Mouse (Mus musculus) MN1 (cell line): ENCODE results near the gene Zfp609.
"Not testable (repeated sequence)": the region's sequence is repeated elsewhere in the genome, so short reads cannot be mapped to it uniquely, and the experiment has no call there.

Experiments used
- DNase-seq: peaks from one replicate; pipeline ENCODE4 v3.0.0-alpha.2; 2016; ENCODE audit warnings: low spot score

The Zfp609 gene

DNA sequence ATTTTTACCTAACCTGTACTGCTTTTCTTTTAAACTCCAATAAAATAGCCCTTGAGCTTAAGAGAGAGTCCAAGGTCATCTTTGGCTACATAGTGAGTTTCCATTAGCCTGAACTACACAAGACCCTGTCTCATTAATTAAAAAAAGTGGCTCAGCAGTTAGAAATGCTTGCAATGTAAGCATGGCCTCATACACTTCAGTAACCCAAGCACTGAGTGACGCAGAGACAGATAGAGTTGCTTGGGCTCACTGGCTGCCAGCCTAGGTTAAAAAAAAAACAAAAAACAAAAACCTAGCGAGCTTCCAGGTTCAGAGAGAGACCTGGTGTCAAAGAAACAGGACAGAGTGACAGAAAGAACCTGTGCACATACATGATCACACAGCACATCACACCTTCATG, 14.5 kb downstream of the Zfp609 start:
- DNase-seq, result no peak

DNA sequence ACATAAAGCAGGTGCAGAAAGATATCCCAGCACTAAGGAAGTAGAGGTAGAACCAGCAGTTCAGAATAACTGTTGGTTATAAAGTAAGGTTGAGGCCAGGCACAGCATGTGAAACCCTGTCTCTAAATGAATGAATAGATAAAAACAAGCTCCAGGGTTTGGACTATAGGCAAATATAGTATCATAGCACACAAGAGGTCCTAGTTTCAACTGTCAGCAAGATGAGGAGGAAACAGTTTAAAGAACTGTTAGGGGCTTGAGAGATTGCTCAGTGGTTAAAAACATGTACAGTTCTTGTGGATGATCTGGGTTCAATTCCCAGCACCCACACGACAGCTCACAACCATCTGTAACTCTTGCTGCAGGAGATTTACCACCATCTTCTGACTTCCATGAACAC, 15.6 kb downstream of the Zfp609 start:
- DNase-seq, result no peak

DNA sequence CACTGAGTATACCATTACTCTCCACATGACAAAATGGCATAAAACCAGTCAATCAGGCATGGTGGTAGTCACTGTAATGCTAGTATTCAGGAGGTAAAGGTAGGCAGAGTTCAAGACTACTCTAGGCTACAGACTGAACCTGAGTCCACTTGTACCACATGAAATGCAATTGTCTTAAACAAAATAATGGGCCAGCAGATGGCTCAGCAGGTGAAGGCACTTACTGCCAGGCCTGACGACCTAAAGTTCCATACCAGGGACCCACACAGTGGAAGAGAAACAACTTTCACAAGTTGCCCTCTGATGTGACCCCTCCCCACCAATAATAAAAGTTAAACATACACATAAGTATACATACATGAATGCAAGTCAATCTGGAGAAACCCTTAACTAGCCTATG, 19.5 kb downstream of the Zfp609 start:
- no peak for DNase-seq

DNA sequence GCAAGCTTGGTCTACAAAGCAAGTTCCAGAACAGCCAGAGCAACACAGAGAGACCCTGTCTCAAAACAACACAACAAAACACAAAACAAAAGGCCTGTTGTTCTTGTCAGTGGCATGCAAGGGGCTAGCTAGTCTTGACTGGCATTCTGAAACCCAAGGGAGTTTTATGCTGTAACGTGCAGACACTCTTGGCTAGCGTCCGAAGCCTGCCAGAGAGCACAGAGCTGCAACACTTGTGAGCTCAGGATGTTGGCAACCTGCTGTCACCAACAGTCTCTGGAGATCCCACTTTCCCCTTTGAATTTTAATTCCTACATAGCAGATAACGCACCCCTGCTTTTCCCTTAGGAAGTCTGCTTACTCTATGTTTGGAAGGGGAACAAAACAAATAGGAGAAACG, 20.1 kb downstream of the Zfp609 start:
- peak; percentile 49 for DNase-seq

DNA sequence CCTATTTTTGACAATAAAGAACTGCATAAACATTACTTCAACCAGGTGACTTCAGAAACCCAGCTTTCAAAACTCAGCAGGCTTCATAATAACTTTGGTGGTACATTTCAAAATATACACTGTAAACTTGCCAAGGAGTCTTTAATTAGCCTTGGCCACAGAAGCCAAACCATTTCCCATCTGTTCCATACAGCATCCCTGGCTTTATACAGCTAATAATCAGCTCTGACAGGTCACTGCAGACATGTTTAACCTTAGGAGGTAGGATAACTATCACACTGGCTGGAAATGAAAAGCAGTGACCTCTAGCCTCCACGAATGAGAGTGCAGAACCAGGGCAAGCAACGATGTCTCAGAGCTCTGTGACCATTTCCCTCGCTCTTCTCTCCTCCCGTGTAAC, 27.6 kb downstream of the Zfp609 start:
- DNase-seq, result no peak

DNA sequence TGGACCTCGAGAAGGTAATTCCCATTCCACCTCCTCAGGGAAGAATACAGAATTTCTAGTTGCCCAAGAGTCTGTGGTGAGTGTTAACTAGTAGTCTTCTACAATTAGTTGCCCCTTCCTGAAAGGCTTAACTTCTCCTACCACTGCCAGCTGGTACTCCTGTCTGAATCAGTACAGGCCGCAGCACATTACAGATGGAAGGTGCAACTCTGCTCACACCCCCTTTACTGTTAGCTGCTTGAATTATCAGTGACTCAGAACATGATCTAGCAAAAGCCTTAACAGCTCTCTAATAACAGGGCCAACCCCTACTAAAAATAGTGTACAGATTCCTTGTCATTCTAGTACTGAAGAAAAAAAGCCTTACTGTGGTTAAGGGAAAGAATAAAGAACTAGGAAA, 31.7 kb downstream of the Zfp609 start:
- DNase-seq, result no peak

DNA sequence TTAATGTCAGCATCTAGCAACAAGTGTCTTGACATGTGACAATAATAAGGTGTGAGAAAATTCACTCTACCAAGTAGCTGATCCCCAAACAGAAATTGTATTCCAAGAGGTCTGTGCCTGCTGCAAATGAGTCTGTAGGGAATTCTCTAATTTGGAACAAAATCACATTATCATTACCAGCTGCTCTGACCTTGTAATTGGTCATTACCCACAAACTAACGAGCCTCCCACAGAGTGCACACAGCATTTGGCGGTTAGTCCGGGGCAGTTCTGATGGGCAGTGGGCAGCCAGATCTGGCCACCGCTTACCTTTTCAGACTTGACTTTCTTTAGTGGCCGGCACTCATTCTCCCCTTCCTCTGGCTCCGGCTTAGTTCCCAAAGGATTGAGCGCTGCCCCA, 33.1 kb downstream of the Zfp609 start:
- DNase-seq, result peak; percentile 46

DNA sequence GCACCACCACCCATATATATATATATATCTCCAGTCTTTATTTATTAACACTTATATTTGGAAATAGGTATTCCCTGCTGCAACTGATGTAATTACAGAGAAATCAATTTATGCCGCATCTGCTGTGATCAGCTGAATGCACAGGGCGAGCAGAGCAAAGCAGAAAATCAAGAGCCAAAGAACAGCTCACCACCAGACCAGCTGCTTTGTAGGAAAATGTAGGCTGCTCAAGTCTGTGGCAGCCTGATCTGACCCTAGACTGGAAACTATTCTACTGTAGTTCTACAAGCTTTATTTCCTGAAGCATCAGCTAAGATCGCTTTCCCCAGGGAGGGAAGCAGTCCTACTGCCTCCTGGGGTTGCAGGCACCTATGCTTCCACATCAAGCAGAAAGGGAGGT, 33.9 kb downstream of the Zfp609 start:
- peak; percentile 25 for DNase-seq

DNA sequence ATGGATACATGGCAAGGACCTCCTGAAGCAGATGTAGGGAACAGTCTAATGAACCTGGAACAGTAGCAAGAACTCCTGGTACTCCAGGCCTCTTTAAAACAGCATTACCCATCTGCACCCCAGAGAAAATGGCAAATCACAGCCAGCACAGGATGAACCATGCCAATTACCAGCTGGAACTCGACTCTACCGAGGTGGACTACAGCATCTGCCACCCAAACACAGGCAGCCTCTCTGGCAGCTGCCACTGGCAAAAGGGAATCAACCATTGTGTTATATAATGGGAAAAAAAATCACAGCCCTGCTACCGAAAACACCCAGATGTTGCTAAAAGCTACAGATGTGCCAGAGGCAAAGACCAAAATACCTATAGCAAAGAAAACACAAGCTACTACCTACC, 34.3 kb downstream of the Zfp609 start:
- peak; percentile 14 for DNase-seq

DNA sequence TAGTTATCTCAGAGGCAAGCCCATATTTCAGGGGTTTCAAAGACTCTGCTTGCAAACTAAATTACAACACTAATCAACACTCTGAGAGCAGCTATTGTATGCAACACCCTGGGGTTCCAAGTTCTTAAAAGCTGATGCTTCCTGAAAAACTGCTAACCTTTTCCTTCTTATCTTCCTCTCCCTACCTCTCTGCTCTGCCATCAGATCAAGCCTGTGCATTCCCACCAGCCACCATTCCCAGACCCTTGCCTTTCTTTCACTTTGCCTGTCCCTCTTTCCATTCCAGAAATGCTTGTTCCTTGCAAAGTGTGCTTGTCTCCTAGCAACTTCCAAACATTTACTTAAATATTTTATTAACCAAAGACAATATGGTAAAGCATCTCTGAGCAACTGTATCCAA, 35.5 kb downstream of the Zfp609 start:
- DNase-seq, result no peak

DNA sequence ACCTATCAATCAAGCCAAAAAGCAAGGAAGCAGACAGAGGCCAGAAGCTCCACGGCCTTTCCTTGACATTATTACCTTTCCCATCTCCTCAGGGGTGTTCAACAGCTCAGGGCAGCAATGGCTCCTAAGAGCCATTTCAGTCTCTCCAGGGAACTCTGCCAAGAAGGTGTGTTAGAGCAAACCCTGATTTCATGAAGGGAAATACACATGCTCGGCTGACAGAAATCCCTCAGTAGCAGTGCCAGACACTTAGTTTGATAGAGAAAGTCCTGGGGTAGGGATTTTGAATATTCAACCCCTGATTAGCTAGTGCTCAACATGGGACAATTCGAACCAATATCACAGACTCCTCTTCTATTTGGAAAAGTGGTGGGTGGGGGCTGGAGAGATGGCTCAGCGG, 36.3 kb downstream of the Zfp609 start:
- DNase-seq, result no peak

DNA sequence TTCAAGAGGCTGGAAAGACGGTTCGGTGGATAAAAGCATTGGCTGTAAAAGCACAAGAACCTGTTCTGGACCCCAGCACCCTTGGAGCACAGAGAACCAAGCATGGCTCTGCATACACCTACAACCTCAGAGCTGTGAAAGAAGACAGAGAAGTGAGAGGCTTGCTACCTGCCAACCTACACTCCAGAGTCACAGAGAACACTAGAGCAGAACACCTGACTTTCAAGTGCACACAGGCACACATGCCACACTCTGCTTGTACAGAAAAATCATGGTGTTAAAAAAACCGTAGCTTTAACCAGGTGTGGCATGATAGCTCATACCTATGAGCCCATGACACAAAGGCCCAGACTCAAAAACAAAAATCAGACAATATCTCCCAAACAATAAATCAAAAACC, 37.6 kb downstream of the Zfp609 start:
- no peak for DNase-seq

DNA sequence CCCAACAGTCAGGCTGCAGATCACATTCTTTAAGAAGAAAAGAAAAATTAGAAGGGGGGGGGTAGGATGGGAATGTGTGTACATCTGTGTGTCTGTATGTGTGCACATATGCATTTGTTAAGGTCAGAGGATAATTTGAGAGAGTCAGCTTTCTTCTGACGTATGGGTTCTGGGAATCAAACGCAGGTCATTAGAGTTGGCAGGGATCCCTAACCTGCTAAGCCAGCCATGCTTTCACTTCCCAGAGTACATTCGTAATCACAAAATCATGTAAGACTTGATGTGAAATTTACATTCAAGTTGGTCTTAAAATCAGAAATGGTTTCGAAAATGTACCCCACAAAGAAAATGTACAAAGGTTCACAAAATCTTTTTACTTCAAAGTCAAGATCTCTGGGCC, 38.8 kb downstream of the Zfp609 start:
- DNase-seq, result no peak

DNA sequence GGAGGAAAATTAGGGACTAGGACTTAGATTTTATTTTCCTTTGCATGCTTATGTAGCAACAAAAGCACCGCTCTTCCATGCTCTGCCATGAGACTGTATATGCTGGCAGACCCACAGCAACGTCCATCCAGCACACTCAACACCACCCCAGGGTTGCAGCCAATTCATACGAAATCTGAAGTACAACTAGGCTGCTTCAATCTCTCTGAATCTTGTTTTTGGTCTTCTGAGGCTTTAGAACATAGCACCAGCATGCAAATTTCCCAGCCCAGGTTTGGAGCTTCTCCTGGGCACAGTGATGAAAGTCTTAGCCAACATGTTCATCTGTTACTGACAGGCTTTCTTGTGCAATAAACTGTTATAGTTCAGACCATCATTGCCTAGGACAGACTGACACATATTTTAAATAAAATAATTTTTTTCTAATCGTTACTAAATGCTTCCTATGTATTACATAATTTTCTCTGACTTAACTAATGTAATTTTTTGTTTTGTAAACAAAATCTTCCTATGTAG, 39.5 kb downstream of the Zfp609 start:
- no peak for DNase-seq

DNA sequence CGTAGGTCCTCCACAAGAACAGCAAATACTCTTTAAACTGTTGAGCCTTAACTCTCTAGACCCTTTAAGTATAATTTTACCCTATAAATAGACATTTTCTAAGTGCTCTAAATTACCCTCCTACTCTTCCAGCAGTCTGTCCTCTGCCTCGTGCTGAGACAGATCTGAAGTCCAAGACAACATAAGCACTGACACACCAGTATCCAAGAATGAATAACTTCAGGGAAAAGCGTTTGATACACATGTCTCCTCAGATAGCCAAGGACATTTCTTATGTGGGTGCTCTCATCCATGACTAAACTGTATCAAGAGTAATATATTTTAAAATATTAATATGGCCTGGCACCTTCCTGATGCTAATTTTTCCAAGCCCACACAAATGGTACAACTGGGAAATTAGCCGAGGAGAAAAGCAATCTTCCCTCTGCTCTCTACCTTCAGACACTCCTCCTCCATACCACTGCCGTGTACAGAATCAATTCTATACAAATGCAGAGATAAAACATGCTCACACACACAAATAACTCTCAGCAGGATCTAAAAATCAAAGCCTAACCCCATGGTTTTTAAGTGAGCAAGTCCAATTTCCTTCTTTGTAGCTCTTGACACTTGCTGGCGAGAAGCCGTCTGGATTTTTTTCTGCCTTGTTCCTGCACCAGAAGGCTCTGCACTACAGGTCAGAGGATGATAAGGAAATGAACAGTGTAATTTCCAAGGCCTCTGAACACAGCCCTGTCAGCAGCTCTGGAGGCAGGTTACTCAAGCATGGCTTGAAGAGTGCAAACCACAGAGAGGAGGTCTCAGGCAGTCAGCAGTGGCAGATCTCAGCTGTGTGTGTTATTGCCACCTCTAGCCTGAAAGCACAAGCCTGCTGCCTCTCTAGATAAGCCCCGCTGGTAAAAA, 40.2 kb downstream of the Zfp609 start:
- peak; percentile 68 for DNase-seq

DNA sequence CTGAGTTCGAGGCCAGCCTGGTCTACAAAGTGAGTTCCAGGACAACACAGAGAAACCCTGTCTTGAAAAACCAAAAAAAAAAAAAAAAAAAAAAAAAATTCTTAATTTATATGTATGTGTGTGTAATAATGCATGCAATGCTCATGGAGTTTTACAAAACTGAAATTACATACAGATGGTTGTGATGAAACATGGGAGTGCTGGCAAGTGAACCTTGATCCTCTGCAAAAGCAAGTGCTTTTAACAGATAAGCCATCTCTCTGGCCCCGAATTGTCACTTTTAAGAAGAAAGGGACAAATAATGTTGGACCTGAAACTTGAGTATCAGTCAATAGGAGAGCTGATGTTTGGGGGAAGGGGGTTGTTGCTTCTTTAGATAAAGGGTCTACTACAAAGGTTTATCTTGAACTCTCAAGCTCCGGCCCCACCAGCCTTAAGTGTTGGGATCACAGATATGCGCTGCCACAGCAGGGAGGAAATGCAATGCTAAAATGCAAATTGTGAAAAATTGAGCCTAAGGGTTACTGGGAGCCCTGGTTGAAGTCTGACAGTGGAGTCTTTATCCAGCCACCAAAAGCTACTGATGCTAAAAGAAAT, 41.5 kb downstream of the Zfp609 start:
- DNase-seq, result no peak

DNA sequence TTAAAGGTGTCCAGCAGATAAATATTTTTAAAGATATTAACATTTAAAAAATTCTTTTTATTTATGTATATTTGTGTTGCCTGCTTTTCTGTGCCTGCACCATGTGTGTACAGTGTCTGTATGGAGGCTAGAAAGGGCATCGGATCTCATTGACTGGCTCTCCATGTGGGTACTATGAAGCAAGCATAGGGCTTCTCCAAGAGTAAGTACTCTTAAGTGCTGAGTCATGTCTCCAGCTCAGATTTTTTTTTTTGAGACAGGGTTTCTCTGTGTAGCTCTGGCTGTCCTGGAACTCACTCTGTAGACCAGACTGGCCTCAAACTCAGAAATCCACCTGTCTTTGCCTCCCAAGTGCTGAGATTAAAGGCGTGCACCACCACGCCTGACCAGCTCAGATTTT, 47.7 kb downstream of the Zfp609 start:
- DNase-seq, result not testable (repeated sequence)

DNA sequence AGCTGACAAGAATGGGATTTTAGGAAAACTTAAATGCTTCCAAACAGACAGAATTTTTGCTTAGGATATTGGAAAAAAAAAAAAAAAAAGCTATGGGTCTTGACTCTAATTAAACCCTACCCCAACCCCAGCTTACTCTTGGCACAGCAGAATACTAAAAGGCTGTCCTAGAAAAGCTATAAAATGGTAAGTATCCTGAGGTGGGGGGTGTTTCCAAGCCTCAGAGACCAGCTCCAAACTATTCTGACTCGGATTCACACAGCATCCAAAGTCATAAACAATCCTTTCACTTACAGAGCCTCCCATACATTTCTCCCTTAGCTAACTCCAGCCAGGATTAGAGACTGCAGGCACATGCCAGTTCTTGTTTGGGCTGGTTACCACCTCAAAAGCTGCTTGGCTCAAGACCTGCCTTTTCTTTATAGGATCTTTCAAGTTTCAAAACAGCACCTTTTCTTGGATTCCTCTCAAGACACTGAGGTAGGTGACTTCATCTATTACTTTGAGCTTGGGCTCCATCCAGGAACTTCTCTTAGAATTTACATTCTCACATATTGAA, 50.4 kb downstream of the Zfp609 start:
- DNase-seq, result no peak

DNA sequence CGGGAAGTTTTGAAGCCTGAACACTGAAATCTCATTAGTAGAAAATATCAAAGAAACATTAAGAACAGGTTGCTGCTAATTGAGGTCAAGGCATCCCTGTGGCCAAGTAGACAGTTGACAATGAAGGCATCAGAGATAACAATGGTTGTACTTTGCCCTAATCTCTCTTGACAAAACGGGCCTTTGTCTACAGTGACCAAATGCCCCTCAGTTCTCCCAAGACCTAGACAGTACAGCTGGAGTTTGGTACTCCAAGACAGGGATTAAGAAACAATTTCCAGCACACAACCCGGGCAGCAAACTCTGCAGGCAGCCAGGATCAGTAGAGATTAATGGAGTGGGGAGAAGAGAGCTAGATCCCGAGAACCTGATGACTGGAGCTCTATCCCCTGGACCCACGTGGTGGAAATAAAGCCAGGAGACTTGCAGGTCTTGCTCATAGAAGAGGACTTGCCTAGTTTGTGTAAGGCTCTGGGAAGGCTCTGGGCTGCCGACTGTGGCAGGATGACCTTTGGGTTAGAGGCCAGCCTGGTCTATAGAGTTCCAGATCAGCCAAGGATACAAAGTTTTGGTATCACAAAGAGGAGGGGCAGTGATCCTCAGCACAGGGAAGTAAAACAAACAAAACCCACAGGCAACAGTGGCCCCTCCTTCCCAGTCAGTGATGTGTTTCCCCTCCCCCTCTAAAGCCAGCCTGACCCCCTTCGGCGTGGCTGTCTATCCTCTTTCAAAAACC, 51.1 kb downstream of the Zfp609 start:
- DNase-seq, result no peak

DNA sequence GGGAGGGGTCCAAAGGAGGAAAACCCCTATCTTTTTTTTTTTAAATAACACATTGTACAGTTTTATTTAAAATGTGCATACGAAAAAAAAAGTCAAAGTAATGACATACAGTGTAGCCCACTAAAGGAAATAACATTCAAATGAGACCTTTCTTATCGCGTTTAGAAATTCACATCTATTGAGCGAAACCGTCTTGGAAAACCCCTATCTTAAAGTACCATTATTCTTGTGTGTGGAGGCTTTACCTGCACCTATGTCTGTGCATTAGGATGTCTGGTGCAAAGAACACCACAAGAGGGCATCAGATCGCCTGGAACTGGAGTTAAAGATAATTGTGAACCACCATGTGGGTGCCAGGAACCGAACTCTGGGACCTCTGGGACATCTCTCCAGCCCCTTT, 53.6 kb downstream of the Zfp609 start:
- no peak for DNase-seq

DNA sequence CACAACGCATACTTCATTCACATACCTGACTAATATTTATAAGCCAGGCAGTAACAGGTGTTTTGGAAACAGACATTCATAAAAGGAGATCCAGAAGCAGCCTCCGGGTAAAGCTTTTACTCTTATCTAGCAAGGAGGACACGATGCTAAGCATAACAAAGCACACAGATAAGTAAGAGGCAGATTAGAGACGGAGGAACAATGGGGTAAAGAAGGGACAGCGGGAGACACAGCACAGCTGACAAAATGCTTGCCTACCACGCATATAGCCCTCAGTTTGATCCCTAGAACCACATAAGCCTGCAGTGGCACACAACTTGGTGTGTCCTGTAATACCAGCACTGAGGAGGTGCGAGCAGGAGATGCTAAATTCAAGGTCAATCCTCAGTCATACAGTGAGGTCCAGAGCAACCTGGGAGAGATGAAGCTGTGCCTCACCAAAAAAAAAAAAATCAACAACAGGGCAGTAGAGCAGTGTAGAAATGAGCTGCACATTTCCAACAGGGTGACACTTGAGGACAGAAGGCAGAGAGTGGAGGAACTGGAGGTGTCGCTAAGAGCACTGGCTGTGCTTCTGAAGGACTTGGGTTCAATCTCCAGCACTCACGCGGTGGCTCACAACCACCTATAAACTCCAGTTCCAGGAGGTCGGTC, 56.2 kb downstream of the Zfp609 start:
- no peak for DNase-seq

DNA sequence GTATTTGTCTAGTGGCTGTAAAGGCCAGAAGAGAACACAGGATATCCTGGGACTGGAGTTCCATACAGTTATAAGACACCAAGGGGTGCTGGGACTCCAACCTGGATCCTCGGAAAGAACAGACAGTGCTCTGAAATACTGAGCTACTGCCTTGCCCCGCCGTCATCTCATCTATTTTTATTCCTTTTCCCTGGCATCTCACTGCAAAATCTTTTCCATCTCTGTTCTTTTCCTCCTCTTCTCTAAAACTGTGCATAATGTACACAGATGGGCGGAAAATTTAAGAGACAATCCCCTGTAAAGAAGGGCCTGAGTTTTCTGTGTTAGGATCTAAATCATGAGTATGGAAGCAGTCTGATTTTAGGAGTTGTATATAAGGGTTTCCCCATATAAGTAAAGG, 64.6 kb downstream of the Zfp609 start:
- no peak for DNase-seq
